Mouse (Mus musculus) heart, postnatal 0 days (tissue): ENCODE measurements at regions not wholly inside any gene's neighbourhood (a gene's known extent, or its start where the extent isn't known, plus 50 kb on each side); places are given as distances from the start of the nearest gene placed in this dataset.

ENCODE experiments used
- ATAC-seq: fragments of 200-750 bp; cut with Nextera tagmentation; 2 replicates; pipeline ENCODE4 v1.8.0; 2017; ENCODE audit warnings: low read depth, moderate number of reproducible peaks, moderate library complexity; ENCODE audit not compliant: insufficient read depth
- DNase-seq: peaks from one replicate; pipeline ENCODE4 v3.0.0-alpha.2; 2016; ENCODE audit warnings: low spot score
- H3K27ac ChIP-seq: fragments of 300-500 bp; sonication (generic); 2 replicates; pipeline ENCODE4 v1.5.1; 2014; ENCODE audit warnings: low read depth, mild to moderate bottlenecking
- H3K27me3 ChIP-seq: fragments of 300-500 bp; sonication (generic); 2 replicates; pipeline ENCODE4 v1.6.1; 2014; ENCODE audit warnings: low read length, mixed read lengths; ENCODE audit not compliant: control insufficient read depth, insufficient read depth
- H3K36me3 ChIP-seq: fragments of 300-500 bp; sonication (generic); replicated peaks from 2 replicates; pipeline ENCODE4 v1.6.1; 2014; ENCODE audit warnings: low read length, mixed read lengths; ENCODE audit not compliant: control insufficient read depth, insufficient read depth
- H3K4me1 ChIP-seq: fragments of 300-500 bp; sonication (generic); 2 replicates; pipeline ENCODE4 v1.6.1; 2014; ENCODE audit warnings: antibody characterized with exemption; ENCODE audit not compliant: control insufficient read depth, insufficient read depth
- H3K4me2 ChIP-seq: fragments of 300-500 bp; sonication (generic); 2 replicates; pipeline ENCODE4 v1.6.1; 2014; ENCODE audit warnings: low read depth, mild to moderate bottlenecking, low read length, moderate library complexity
- H3K4me3 ChIP-seq: fragments of 300-500 bp; sonication (generic); 2 replicates; pipeline ENCODE4 v1.5.1; 2014; ENCODE audit warnings: low read depth, low read length
- H3K9ac ChIP-seq: fragments of 300-500 bp; sonication (generic); replicated peaks from 2 replicates; pipeline ENCODE4 v1.6.1; 2014; ENCODE audit warnings: low read depth, low read length, mixed read lengths
- H3K9me3 ChIP-seq: fragments of 300-500 bp; sonication (generic); replicated peaks from 2 replicates; pipeline ENCODE4 v1.6.1; 2016; ENCODE audit warnings: low read length; ENCODE audit not compliant: control insufficient read depth
- CTCF ChIP-seq: IDR thresholded peaks from 2 replicates; pipeline ENCODE4 v1.5.1; 2016; ENCODE audit warnings: antibody characterized with exemption, control low read depth, low read depth
- EP300 ChIP-seq: IDR thresholded peaks from 2 replicates; pipeline ENCODE4 v1.6.1; 2016; ENCODE audit warnings: antibody characterized with exemption, low read depth
- WGBS: fragments of 180-500 bp; shearing (Covaris S2); extraction: QIAGEN DNeasy Blood & Tissue Kit; methylation state at CpG from one replicate; pipeline ENCODE4 v1.1.7; 2014; 5-methylcytosine and 5-hydroxymethylcytosine counted together

GRCm38 (mm10) chr10:117435734-117436121 lies 55.9 kb upstream of the Cpsf6 start:
- Histone ChIP-seq H3K4me2 (no peak overlapping the region; the same call in 1 of the 2 replicates), H3K9ac (no peak overlapping the region), H3K27ac (no peak overlapping the region), H3K36me3 (no peaks in the 10 kb centered on the region), H3K4me3 (no peak overlapping the region), H3K27me3 (no peaks in the 10 kb centered on the region; the same call in 1 of the 2 replicates), H3K9me3 (no peaks in the 10 kb centered on the region), H3K4me1 (peaks cover 4% of the 10 kb centered on the region; the same call in 1 of the 2 replicates)
- no peak for ATAC-seq
- TF ChIP-seq EP300 (no peak), CTCF (no peak)
- WGBS = 41% methylated on average over 12 of the region's 12 CpGs
- no peak for DNase-seq

GRCm38 (mm10) chr10:117434871-117435733 lies 55.3 kb upstream of the Cpsf6 start:
- no peaks in the 10 kb centered on the region for H3K36me3 ChIP-seq
- H3K4me1 ChIP-seq = peaks cover 4% of the 10 kb centered on the region; the same call in 1 of the 2 replicates
- no peaks in the 10 kb centered on the region for H3K9me3 ChIP-seq
- TF ChIP-seq EP300 (no peak), CTCF (peak; percentile 94)
- no peaks in the 10 kb centered on the region; the same call in 1 of the 2 replicates for H3K27me3 ChIP-seq
- no peak overlapping the region for H3K9ac ChIP-seq
- peak; percentile 86 for ATAC-seq
- DNase-seq = peak; percentile 84
- peak overlapping the region; percentile 4; the same call in 1 of the 2 replicates for H3K4me3 ChIP-seq
- peak overlapping the region; percentile 49 for H3K4me2 ChIP-seq
- H3K27ac ChIP-seq = no peak overlapping the region
- 13% methylated on average over 33 of the region's 33 CpGs for WGBS

GRCm38 (mm10) chr10:117434293-117434842 lies 54.6 kb upstream of the Cpsf6 start:
- Histone ChIP-seq H3K9ac (no peak overlapping the region), H3K27ac (no peak overlapping the region), H3K4me1 (peaks cover 4% of the 10 kb centered on the region; the same call in 1 of the 2 replicates), H3K4me2 (no peak overlapping the region), H3K27me3 (no peaks in the 10 kb centered on the region; the same call in 1 of the 2 replicates), H3K4me3 (no peak overlapping the region), H3K9me3 (no peaks in the 10 kb centered on the region), H3K36me3 (no peaks in the 10 kb centered on the region)
- no peak for TF ChIP-seq EP300
- TF ChIP-seq CTCF = no peak
- no peak for ATAC-seq
- 95% methylated on average over 8 of the region's 8 CpGs for WGBS
- DNase-seq = no peak

GRCm38 (mm10) chr10:117433547-117434292 lies 53.9 kb upstream of the Cpsf6 start:
- ATAC-seq (no peak), DNase-seq (no peak)
- no peak overlapping the region for H3K27ac ChIP-seq
- no peaks in the 10 kb centered on the region for H3K36me3 ChIP-seq
- H3K4me3 ChIP-seq = no peak overlapping the region
- peaks cover 4% of the 10 kb centered on the region; the same call in 1 of the 2 replicates for H3K4me1 ChIP-seq
- no peak overlapping the region for H3K9ac ChIP-seq
- no peak for TF ChIP-seq CTCF
- TF ChIP-seq EP300 = no peak
- H3K9me3 ChIP-seq = no peaks in the 10 kb centered on the region
- no peak overlapping the region for H3K4me2 ChIP-seq
- 94% methylated on average over 12 of the region's 12 CpGs for WGBS
- no peaks in the 10 kb centered on the region; the same call in 1 of the 2 replicates for H3K27me3 ChIP-seq

GRCm38 (mm10) chr10:117432871-117433546 lies 53.2 kb upstream of the Cpsf6 start:
- Histone ChIP-seq H3K27ac (no peak overlapping the region), H3K4me1 (peaks cover 4% of the 10 kb centered on the region; the same call in 1 of the 2 replicates), H3K4me3 (peak overlapping the region; percentile 25), H3K27me3 (no peaks in the 10 kb centered on the region; the same call in 1 of the 2 replicates), H3K9ac (no peak overlapping the region), H3K4me2 (peak overlapping the region; percentile 57), H3K36me3 (no peaks in the 10 kb centered on the region), H3K9me3 (no peaks in the 10 kb centered on the region)
- DNase-seq (no peak), ATAC-seq (no peak)
- WGBS = 92% methylated on average over 7 of the region's 7 CpGs
- TF ChIP-seq EP300 (no peak), CTCF (no peak)
